Mouse (Mus musculus): ENCODE measurements around the gene Ankzf1. TPM values are rescaled to one million over a fixed set of nuclear protein-coding genes. Genes with fewer than 3 reads are reported as not detected.

The Ankzf1 gene
- polyA plus RNA-seq, 1 experiment, result 20.0 TPM

- 75% methylated on average over 4 of the region's 4 CpGs for WGBS
- Histone ChIP-seq H3K4me3 (replicated peaks; ENCODE audit: extremely low read depth, low read depth, low read length) (no peak overlapping the region), H3K4me1 (ENCODE audit: control insufficient read depth, insufficient read depth, low read length) (peaks cover 16% of the 10 kb centered on the region)
- TF ChIP-seq POLR2A (IDR thresholded peaks at IDR 0.05; ENCODE audit: borderline replicate concordance, extremely low read depth, low read depth, low read length) (no peak), CTCF (IDR thresholded peaks at IDR 0.05; ENCODE audit: insufficient read depth, low read length) (no peak)
- DNase-seq, result no peak
These were observed 20.6 kb downstream of the Ankzf1 start for GRCm38 (mm10) chr1:75212542-75212941.

GRCm38 (mm10) chr1:75213096-75213495 is 21.1 kb downstream of the Ankzf1 start:
- no peak for DNase-seq
- Histone ChIP-seq H3K4me1 (ENCODE audit: control insufficient read depth, insufficient read depth, low read length) (peaks cover 16% of the 10 kb centered on the region), H3K4me3 (replicated peaks; ENCODE audit: extremely low read depth, low read depth, low read length) (no peak overlapping the region)
- 64% methylated on average over 7 of the region's 7 CpGs for WGBS
- TF ChIP-seq CTCF (IDR thresholded peaks at IDR 0.05; ENCODE audit: insufficient read depth, low read length) (no peak), POLR2A (IDR thresholded peaks at IDR 0.05; ENCODE audit: borderline replicate concordance, extremely low read depth, low read depth, low read length) (no peak)

DNA sequence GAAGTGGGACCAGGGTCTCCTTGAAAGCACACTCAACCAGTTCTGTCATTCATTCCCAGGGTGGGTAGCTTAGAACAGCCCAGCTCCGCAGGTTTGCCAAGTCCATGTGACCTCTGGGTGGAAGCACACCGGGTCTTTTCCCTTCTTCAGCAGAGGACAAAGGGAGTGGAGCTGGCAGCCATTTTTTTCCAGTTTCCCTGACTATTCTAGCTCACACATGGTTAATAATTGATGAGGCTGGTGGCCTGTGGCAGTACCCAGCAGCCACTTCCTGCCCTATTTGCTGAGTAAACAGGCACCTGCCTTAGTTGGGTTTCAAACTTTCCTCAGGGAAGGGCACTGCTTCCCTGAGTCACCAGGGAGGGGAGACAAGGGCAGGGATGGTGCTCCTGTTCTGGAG is 22.5 kb downstream of the Ankzf1 start:
- 58% methylated on average over 2 of the region's 2 CpGs for WGBS
- TF ChIP-seq CTCF (IDR thresholded peaks at IDR 0.05; ENCODE audit: insufficient read depth, low read length) (no peak), POLR2A (IDR thresholded peaks at IDR 0.05; ENCODE audit: borderline replicate concordance, extremely low read depth, low read depth, low read length) (no peak)
- Histone ChIP-seq H3K4me3 (replicated peaks; ENCODE audit: extremely low read depth, low read depth, low read length) (no peak overlapping the region), H3K4me1 (ENCODE audit: control insufficient read depth, insufficient read depth, low read length) (peaks cover 13% of the 10 kb centered on the region)
- no peak for DNase-seq

DNA sequence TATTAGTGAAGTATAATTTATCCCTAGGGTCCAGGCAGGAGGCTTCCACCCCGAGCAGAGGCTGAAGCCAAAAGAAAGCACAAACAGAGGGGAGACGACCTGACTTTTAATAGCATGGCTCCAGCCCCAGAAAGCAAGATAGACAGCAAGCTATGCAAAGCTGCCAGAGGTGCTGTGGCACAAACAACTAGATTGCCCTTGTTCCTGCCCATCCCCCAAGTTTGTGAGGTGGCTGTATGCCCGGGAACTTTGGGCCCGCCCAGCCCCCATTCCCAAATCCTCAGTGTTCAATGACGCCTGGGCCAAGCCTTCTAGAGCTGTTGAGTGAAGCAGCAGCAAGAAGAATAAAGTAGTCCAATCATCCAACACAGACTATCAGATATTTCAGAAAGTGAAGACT is 22.9 kb downstream of the Ankzf1 start:
- DNase-seq, result no peak
- 52% methylated on average over 5 of the region's 5 CpGs for WGBS
- no peak for TF ChIP-seq CTCF (IDR thresholded peaks at IDR 0.05; ENCODE audit: insufficient read depth, low read length)
- TF ChIP-seq POLR2A (IDR thresholded peaks at IDR 0.05; ENCODE audit: borderline replicate concordance, extremely low read depth, low read depth, low read length), result no peak
- no peak overlapping the region for H3K4me3 ChIP-seq (replicated peaks; ENCODE audit: extremely low read depth, low read depth, low read length)
- peaks cover 15% of the 10 kb centered on the region for H3K4me1 ChIP-seq (ENCODE audit: control insufficient read depth, insufficient read depth, low read length)

DNA sequence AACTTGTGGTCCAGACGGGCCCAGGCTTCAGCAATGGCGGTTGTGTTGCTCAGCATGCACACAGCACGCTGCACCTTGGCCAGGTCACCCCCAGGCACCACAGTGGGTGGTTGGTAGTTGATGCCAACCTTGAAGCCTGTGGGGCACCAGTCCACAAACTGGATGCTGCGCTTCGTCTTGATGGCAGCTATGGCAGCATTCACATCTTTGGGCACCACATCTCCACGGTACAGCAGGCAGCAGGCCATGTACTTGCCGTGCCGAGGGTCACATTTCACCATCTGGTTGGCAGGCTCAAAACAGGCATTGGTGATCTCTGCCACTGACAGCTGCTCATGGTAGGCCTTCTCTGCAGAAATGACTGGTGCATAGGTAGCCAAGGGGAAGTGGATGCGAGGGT is 23.8 kb downstream of the Ankzf1 start:
- WGBS, result 88% methylated on average over 9 of the region's 9 CpGs
- peaks cover 11% of the 10 kb centered on the region for H3K4me1 ChIP-seq (ENCODE audit: control insufficient read depth, insufficient read depth, low read length)
- no peak for TF ChIP-seq CTCF (IDR thresholded peaks at IDR 0.05; ENCODE audit: insufficient read depth, low read length)
- peak; percentile 20; the same call in 1 of the 2 replicates for TF ChIP-seq POLR2A (IDR thresholded peaks at IDR 0.05; ENCODE audit: borderline replicate concordance, extremely low read depth, low read depth, low read length)
- no peak for DNase-seq
- H3K4me3 ChIP-seq (replicated peaks; ENCODE audit: extremely low read depth, low read depth, low read length), result no peak overlapping the region

- WGBS, result 61% methylated on average over 13 of the region's 13 CpGs
- DNase-seq, result no peak
- Histone ChIP-seq H3K4me3 (replicated peaks; ENCODE audit: extremely low read depth, low read depth, low read length) (no peak overlapping the region), H3K4me1 (ENCODE audit: control insufficient read depth, insufficient read depth, low read length) (peaks cover 4% of the 10 kb centered on the region; the same call in 1 of the 2 replicates)
- TF ChIP-seq CTCF (IDR thresholded peaks at IDR 0.05; ENCODE audit: insufficient read depth, low read length) (no peak), POLR2A (IDR thresholded peaks at IDR 0.05; ENCODE audit: borderline replicate concordance, extremely low read depth, low read depth, low read length) (no peak)
These were observed 25.0 kb downstream of the Ankzf1 start for GRCm38 (mm10) chr1:75216797-75217585.

GRCm38 (mm10) chr1:75217893-75218226 is 25.9 kb downstream of the Ankzf1 start:
- Histone ChIP-seq H3K4me3 (replicated peaks; ENCODE audit: extremely low read depth, low read depth, low read length) (peak overlapping the region; percentile 69), H3K4me1 (ENCODE audit: control insufficient read depth, insufficient read depth, low read length) (peaks cover 4% of the 10 kb centered on the region; the same call in 1 of the 2 replicates)
- no peak for DNase-seq
- WGBS, result 1% methylated on average over 6 of the region's 6 CpGs
- TF ChIP-seq CTCF (IDR thresholded peaks at IDR 0.05; ENCODE audit: insufficient read depth, low read length) (no peak), POLR2A (IDR thresholded peaks at IDR 0.05; ENCODE audit: borderline replicate concordance, extremely low read depth, low read depth, low read length) (no peak)

- peak; percentile 49 for DNase-seq
- 2% methylated on average over 38 of the region's 38 CpGs for WGBS
- Histone ChIP-seq H3K4me1 (ENCODE audit: control insufficient read depth, insufficient read depth, low read length) (peaks cover 4% of the 10 kb centered on the region; the same call in 1 of the 2 replicates), H3K4me3 (replicated peaks; ENCODE audit: extremely low read depth, low read depth, low read length) (peak overlapping the region; percentile 69)
- TF ChIP-seq POLR2A (IDR thresholded peaks at IDR 0.05; ENCODE audit: borderline replicate concordance, extremely low read depth, low read depth, low read length), result no peak; the same call in 1 of the 2 replicates
- TF ChIP-seq CTCF (IDR thresholded peaks at IDR 0.05; ENCODE audit: insufficient read depth, low read length), result no peak
These were observed 26.5 kb downstream of the Ankzf1 start for GRCm38 (mm10) chr1:75218227-75219001.

DNA sequence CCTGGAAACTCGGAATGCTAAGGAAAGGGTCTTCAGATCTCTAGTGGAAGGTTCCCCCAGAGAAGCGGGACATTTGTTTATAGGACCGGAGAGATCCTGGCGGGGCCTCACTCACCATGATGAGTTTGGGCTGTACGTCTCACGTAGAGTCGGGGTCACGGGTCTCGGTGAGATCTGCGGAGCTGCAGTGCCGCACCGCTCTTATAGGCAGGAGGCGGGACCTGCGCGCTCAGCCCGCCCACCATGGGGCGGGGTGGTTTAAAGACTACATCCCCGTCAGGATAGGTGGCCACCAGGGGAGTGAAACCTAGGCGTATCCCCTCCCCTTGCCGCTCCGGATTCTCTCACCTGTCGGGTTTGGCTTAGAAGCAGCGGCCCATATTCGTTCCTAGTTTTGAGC is 27.1 kb downstream of the Ankzf1 start:
- under 1% methylated on average over 24 of the region's 24 CpGs for WGBS
- H3K4me3 ChIP-seq (replicated peaks; ENCODE audit: extremely low read depth, low read depth, low read length), result peak overlapping the region; percentile 72
- DNase-seq, result peak; percentile 93
- TF ChIP-seq CTCF (IDR thresholded peaks at IDR 0.05; ENCODE audit: insufficient read depth, low read length), result no peak
- peak; percentile 99 for TF ChIP-seq POLR2A (IDR thresholded peaks at IDR 0.05; ENCODE audit: borderline replicate concordance, extremely low read depth, low read depth, low read length)
- H3K4me1 ChIP-seq (ENCODE audit: control insufficient read depth, insufficient read depth, low read length), result peaks cover 4% of the 10 kb centered on the region; the same call in 1 of the 2 replicates

Data from lung, adult 2 months (tissue).